Mouse (Mus musculus): ENCODE data around the gene Dnajb2. TPM values are rescaled to one million over a fixed set of nuclear protein-coding genes. Genes with fewer than 3 reads are reported as not detected.
"Not testable (repeated sequence)": the region's sequence is repeated elsewhere in the genome, so short reads cannot be mapped to it uniquely, and the experiment has no call there.

Dnajb2 gene
- total RNA-seq, 2 experiments from 2014 or later = 32.4 to 33.2 TPM

DNA sequence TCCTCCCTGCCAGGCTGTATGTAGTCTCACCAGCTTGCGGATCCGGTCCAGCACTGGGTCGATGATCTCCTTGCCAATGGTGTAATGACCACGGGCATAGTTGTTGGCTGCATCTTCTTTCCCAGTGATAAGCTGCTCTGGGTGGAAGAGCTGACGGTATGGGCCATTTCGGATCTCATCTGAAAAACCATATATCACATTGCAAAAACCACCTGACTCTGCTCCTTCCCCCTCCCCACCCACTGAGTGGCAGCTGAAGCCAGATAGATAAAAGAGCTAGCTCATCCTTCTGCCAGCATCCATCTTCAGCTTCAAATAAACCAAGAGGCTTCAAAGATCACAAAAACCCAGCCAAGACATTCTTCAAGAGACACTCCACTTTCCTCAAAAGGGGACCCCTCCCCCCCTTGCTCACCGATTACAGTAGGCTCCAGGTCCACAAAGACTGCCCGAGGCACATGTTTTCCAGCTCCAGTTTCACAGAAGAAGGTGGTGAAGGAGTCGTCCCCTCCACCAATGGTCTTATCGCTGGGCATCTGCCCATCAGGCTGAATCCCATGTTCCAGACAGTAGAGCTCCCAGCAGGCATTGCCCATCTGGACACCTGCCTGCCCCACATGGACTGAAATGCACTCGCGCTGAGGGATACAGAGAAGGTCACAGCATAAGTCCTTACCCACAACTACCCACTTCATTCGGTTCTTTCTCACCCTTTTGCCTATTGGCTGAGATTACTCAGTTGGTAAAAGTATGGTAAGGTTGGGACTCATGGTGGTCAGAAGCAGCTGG is 19.2 kb upstream of the Dnajb2 start:
- peak; percentile 56 for DNase-seq
- intact Hi-C loops (cut with DNase I; ENCODE audit: low total_unique reads) = no loop called here

GRCm38 (mm10) chr1:75217893-75218226 is 18.3 kb upstream of the Dnajb2 start:
- intact Hi-C loops (cut with DNase I; ENCODE audit: low total_unique reads) = no loop called here
- no peak for DNase-seq

GRCm38 (mm10) chr1:75218227-75219001 is 17.8 kb upstream of the Dnajb2 start:
- intact Hi-C loops (cut with DNase I; ENCODE audit: low total_unique reads) = no loop called here
- peak; percentile 83 for DNase-seq

DNA sequence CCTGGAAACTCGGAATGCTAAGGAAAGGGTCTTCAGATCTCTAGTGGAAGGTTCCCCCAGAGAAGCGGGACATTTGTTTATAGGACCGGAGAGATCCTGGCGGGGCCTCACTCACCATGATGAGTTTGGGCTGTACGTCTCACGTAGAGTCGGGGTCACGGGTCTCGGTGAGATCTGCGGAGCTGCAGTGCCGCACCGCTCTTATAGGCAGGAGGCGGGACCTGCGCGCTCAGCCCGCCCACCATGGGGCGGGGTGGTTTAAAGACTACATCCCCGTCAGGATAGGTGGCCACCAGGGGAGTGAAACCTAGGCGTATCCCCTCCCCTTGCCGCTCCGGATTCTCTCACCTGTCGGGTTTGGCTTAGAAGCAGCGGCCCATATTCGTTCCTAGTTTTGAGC is 17.1 kb upstream of the Dnajb2 start:
- DNase-seq = peak; percentile 80
- intact Hi-C loops (cut with DNase I; ENCODE audit: low total_unique reads) = no loop called here

DNA sequence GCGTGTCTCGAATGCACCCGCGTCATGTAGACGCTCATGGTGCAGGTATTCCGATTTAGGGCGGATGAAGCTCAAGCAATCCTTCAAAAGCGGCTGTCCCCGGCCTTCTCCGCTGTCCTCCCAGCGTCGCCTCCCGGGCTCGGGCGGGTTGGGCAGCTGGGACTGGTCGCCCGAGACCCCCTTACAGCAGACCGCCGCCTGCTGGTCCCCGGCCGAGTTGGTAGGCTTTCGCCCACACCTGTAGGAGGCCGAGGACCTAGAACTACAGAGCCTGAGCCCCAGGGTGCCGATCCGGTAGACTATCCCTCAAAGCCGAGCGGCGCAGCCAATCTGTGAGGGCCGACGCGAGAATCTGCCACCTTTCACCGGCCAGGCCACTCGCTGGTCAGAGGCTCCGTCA is 16.7 kb upstream of the Dnajb2 start, which contains the start of gene Tuba4a:
Gene Tuba4a, minus strand, starts transcription at position 335 of the 400 bp plus-strand sequence.
- no peak for DNase-seq
- intact Hi-C loops (cut with DNase I; ENCODE audit: low total_unique reads) = no loop called here

DNA sequence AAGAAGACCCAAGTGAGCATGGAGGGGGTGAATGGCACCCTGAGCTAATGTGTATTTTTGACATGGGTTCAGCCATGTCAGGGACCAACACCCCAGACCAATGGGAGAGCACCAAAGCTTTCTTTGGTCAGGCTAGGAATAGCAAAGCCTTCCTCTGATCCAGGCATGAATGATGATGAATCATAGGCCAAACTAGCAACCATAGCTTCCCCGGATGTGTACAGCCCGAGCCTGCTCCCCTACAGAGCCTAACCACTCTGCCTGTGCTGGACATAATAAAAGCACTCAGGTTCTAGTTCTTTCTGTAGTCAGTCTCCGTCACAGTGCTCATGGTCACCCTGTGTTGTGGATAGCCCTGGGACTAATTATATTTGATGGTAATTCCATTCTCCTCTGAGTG is 14.7 kb upstream of the Dnajb2 start:
- intact Hi-C loops (cut with DNase I; ENCODE audit: low total_unique reads) = no loop called here
- no peak for DNase-seq

- intact Hi-C loops (cut with DNase I; ENCODE audit: low total_unique reads) = no loop called here
Measured at GRCm38 (mm10) chr1:75222926-75223325, 13.3 kb upstream of the Dnajb2 start.

GRCm38 (mm10) chr1:75223532-75223931 is 12.7 kb upstream of the Dnajb2 start:
- intact Hi-C loops (cut with DNase I; ENCODE audit: low total_unique reads) = no loop called here

More at GRCm38 (mm10) chr1:75222926-75223325, 13.3 kb upstream of the Dnajb2 start:
- DNase-seq = no peak

DNA sequence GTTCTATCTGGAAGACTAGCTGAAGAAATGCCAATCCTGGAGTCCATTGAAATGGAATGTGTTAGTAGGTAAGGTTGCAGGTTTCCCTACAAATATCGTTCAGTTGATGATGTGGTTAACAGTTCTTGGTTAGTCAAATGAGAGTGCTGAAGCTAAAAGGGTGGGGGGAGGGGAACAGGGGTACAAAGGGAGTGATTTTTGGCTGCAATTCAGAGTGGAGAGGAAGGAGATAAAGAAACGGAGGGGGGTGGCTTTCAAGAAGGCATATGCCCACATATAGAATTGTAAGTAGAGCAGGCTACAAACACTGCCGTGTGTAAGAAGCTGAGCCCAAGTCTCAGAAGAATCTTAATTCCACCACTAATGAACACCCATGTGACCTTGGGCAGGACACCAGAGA is 10.7 kb upstream of the Dnajb2 start:
- DNase-seq = no peak
- intact Hi-C loops (cut with DNase I; ENCODE audit: low total_unique reads) = no loop called here

More at GRCm38 (mm10) chr1:75223532-75223931, 12.7 kb upstream of the Dnajb2 start:
- no peak for DNase-seq

DNA sequence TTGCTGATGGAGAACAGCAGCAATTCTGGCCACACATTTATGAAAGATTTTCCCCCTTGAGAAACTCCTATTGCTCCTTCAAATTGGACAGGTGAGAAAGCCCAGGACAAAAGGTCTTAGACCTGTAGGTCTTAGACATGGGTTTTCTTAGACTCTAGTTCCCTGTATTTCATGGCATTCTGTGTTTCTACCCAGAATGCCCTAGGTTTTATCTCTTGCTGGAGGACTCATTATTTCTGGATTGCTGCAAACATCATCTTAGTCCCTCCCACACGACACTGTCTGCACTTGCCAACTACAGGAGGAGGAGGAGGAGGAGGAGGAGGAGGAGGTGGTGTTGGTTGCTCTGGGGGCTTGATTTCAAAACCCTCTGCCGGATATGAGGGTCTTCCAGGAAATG is 10.1 kb upstream of the Dnajb2 start:
- no peak for DNase-seq
- intact Hi-C loops (cut with DNase I; ENCODE audit: low total_unique reads) = no loop called here

DNA sequence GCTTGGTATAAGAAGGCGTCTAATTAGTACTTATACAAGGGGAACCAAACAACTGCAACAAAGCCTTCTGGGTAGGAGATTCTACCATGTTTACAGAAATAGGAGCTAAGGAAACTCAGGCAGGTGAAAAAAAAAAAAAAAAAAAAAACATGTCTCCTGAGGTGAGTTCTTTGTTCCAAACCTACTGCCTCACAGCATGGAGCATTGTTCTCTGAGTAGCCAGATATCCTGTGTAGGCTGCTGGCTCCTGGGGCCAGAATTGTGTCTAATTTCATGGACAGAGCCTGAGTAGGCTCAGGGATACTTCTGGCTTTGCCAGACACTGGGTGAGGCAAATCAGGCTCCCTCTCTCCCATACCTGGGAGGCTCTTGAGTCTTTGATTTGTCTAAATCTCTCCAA is 8.6 kb upstream of the Dnajb2 start:
- no peak for DNase-seq
- intact Hi-C loops (cut with DNase I; ENCODE audit: low total_unique reads) = no loop called here

GRCm38 (mm10) chr1:75229158-75229557 is 7.0 kb upstream of the Dnajb2 start:
- no peak for DNase-seq

DNA sequence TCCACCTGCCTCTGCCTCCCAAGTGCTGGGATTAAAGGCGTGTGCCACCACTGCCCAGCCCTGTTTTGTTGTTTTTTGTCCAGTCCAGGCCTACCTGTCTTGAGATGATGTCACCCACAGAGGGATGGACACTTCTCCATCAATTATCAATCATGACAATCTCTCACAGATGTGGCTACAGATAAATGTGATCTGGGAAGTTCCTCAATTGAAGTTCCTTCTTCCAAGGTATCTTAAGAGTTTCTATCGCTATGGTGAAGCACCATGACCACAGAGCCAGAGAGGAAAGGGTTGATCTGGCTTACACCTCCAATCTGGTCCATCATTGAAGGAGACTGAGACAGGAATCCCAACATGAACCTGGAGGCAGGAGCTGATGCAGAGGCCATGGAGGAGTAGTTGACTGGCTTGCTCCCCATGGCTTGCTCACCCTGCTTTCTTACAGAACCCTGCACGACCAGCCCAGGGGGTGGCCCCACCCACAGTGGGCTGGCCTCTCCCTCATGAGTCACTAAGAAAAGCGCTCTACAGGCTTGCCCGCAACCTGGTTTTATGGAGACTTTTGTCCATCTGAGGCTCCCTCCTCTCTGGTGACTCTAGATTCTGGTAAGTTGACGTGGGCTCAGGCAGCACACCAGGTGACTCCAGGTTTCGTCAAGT is 5.7 kb upstream of the Dnajb2 start:
- intact Hi-C loops (cut with DNase I; ENCODE audit: low total_unique reads) = no loop called here
- DNase-seq = no peak

More at GRCm38 (mm10) chr1:75229158-75229557, 7.0 kb upstream of the Dnajb2 start:
- intact Hi-C loops (cut with DNase I; ENCODE audit: low total_unique reads) = no loop called here

GRCm38 (mm10) chr1:75231224-75231623 is 5.0 kb upstream of the Dnajb2 start:
- intact Hi-C loops (cut with DNase I; ENCODE audit: low total_unique reads) = no loop called here
- no peak for DNase-seq

- no peak for DNase-seq
- intact Hi-C loops (cut with DNase I; ENCODE audit: low total_unique reads) = no loop called here
Measured at GRCm38 (mm10) chr1:75231664-75232152, 4.5 kb upstream of the Dnajb2 start, which contains the start of gene A630095N17Rik. A630095N17Rik (minus strand) TSS chr1:75232102.

- DNase-seq; intact Hi-C loops (cut with DNase I; ENCODE audit: low total_unique reads): not testable (repeated sequence)
Measured at GRCm38 (mm10) chr1:75232489-75232888, 3.7 kb upstream of the Dnajb2 start.

GRCm38 (mm10) chr1:75234606-75235005 is 1.6 kb upstream of the Dnajb2 start:
- DNase-seq = peak; percentile 42
- intact Hi-C loops (cut with DNase I; ENCODE audit: low total_unique reads) = no loop called here

GRCm38 (mm10) chr1:75239591-75239990 is 3.4 kb downstream of the Dnajb2 start:
- intact Hi-C loops (cut with DNase I; ENCODE audit: low total_unique reads) = no loop called here
- no peak for DNase-seq

DNA sequence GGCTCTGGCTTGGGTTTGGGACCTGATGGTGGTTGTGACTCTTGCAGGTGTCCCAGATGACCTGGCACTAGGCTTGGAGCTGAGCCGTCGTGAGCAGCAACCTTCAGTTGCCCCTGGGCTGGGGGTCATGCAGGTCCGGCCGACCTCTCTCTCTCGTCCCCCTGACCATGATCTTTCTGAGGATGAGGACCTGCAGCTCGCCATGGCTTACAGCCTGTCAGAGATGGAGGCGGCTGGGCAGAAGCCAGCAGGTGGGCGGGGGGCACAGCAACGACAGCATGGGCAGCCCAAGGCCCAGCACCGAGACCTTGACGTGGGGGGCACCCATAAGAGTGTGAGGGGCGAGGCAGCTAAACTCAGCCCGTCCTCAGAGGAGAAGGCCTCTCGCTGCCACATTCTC is 7.2 kb downstream of the Dnajb2 start:
- intact Hi-C loops (cut with DNase I; ENCODE audit: low total_unique reads) = no loop called here
- DNase-seq = no peak

All from gastrocnemius, postnatal 14 days (tissue).